In the genomic region with DNA sequence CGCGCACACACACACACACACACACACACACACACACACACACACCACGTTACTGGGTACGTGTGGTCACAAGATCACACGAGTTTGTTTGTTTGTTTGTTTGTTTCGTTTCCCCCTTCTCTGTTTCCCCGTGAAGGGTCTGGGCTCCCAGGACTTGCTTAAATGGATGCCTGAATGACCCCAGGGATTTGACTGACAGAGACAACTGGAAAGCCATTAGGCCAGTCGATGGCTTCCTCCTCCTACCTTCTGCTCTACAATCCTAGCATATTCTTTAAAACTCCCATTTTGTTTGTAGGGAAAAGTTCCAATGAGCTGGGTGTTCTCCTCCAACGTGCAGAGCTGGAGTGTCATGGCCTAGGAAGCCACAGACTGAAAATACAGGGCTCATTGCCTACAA, we compare ENCODE assay signal across 15 mouse cellular contexts. TPM values are rescaled to one million over a fixed set of nuclear protein-coding genes. Genes with fewer than 3 reads are reported as not detected.
DNase-seq lines count a peak whose midpoint lies in the region; ATAC-seq and TF ChIP-seq lines count a peak whose summit lies in the region.
"Had no signal": no experiment of that assay in that cellular context is flagged by ENCODE, and none has a peak within 500 bp of the region (broad histone marks: within the 10 kb centered on the region; RNA-seq: fewer than 3 reads in every experiment).

No protein-coding gene starts in this region.

- no peaks in the 10 kb centered on the region for H3K36me3 ChIP-seq in kidney, embryonic 15.5 days
- H3K36me3 ChIP-seq in embryonic facial prominence, embryonic 10.5 days (replicated peaks), result no peaks in the 10 kb centered on the region
- H3K36me3 ChIP-seq in limb, embryonic 14.5 days (ENCODE audit: control insufficient read depth, insufficient read depth, low read length), result no peaks in the 10 kb centered on the region
- H3K36me3 ChIP-seq: G1E; lung, embryonic 15.5 days had no signal

- peak overlapping the region; percentile 47 for H3K9ac ChIP-seq in kidney, embryonic 15.5 days
- H3K9ac ChIP-seq in limb, embryonic 14.5 days (ENCODE audit: low read depth, low read length, severe bottlenecking), result 0 out of 2 replicates have a peak overlapping the region, but pooled peaks have one; percentile 41
- H3K9ac ChIP-seq: lung, embryonic 15.5 days had no signal

- H3K9me3 ChIP-seq in kidney, embryonic 15.5 days (replicated peaks), result no peaks in the 10 kb centered on the region
- H3K9me3 ChIP-seq in embryonic facial prominence, embryonic 10.5 days, result peaks cover 3% of the 10 kb centered on the region; the same call in 1 of the 2 replicates
- no peaks in the 10 kb centered on the region for H3K9me3 ChIP-seq in limb, embryonic 14.5 days (ENCODE audit: control insufficient read depth, low read length)
- H3K9me3 ChIP-seq: lung, embryonic 15.5 days had no signal

- peak overlapping the region; percentile 84 for H3K27ac ChIP-seq in kidney, embryonic 15.5 days
- peak overlapping the region; percentile 82; the same call in 1 of the 2 replicates for H3K27ac ChIP-seq in embryonic facial prominence, embryonic 10.5 days (replicated peaks)
- H3K27ac ChIP-seq in limb, embryonic 14.5 days (replicated peaks; ENCODE audit: low read depth, low read length), result no peak overlapping the region; the same call in 1 of the 2 replicates
- H3K27ac ChIP-seq: lung, embryonic 15.5 days had no signal

- peaks cover 90% of the 10 kb centered on the region for H3K27me3 ChIP-seq in kidney, embryonic 15.5 days
- H3K27me3 ChIP-seq in embryonic facial prominence, embryonic 10.5 days (replicated peaks; ENCODE audit: low read depth, poor library complexity, severe bottlenecking), result peaks cover 100% of the 10 kb centered on the region
- peaks cover 53% of the 10 kb centered on the region for H3K27me3 ChIP-seq in limb, embryonic 14.5 days (ENCODE audit: control insufficient read depth, insufficient read depth, low read length)

- peak overlapping the region; percentile 57 for H3K4me3 ChIP-seq in kidney, embryonic 15.5 days (replicated peaks)
- peak overlapping the region; percentile 70; the same call in 1 of the 2 replicates for H3K4me3 ChIP-seq in embryonic facial prominence, embryonic 10.5 days
- H3K4me3 ChIP-seq in limb, embryonic 14.5 days (replicated peaks; ENCODE audit: low read length), result 0 out of 2 replicates have a peak overlapping the region, but pooled peaks have one; percentile 22
- H3K4me3 ChIP-seq: lung, embryonic 15.5 days had no signal

- TF ChIP-seq POLR2A in limb, embryonic 14.5 days (IDR thresholded peaks at IDR 0.05; ENCODE audit: borderline replicate concordance, extremely low read depth, insufficient read depth, insufficient read length), result no peak

- peak overlapping the region; percentile 74 for H3K4me2 ChIP-seq in kidney, embryonic 15.5 days
- H3K4me2 ChIP-seq in limb, embryonic 14.5 days (replicated peaks; ENCODE audit: low read depth, low read length, severe bottlenecking), result peak overlapping the region; percentile 40
- H3K4me2 ChIP-seq: lung, embryonic 15.5 days had no signal

- 8% methylated on average over 9 of the region's 9 CpGs for WGBS in kidney, embryonic 15.5 days
- 3% methylated on average over 9 of the region's 9 CpGs for WGBS in embryonic facial prominence, embryonic 10.5 days
- WGBS in limb, embryonic 14.5 days, result 4% methylated on average over 8 of the region's 9 CpGs

- no peak for ATAC-seq in kidney, embryonic 15.5 days (replicated peaks; ENCODE audit: low FRiP score)
- ATAC-seq in limb, embryonic 14.5 days (ENCODE audit: low FRiP score, low read depth), result no peak
- ATAC-seq: intestine, embryonic 16.5 days had no signal

- H3K4me1 ChIP-seq in kidney, embryonic 15.5 days, result peaks cover 28% of the 10 kb centered on the region
- H3K4me1 ChIP-seq in embryonic facial prominence, embryonic 10.5 days, result peaks cover 78% of the 10 kb centered on the region
- H3K4me1 ChIP-seq in limb, embryonic 14.5 days (ENCODE audit: control insufficient read depth, insufficient read depth, low read length), result peaks cover 14% of the 10 kb centered on the region; the same call in 1 of the 2 replicates

- DNase-seq in kidney, postnatal 10 days, result no peak
- peak; percentile 44 for DNase-seq in embryo, embryonic 11 days
- no peak for DNase-seq in embryonic facial prominence, embryonic 10.5 days (ENCODE audit: low spot score)
- DNase-seq in limb, embryonic 14.5 days (ENCODE audit: low spot score), result no peak
- no peak for DNase-seq in c-Kit-positive CD71-positive TER-119-positive erythroid progenitor cells, embryonic 14.5 days (ENCODE audit: low spot score)
- DNase-seq in ovary, adult 18-20 months (ENCODE audit: low spot score), result no peak
- DNase-seq: cerebellum, adult 11-12 months; spleen, adult 18-20 months had no signal

RNA-seq across cellular contexts. Expression of a gene that starts 5.0 kb away (rescaled TPM):
- 16.9 and 18.9 TPM in 2 replicates for polyA plus RNA-seq in kidney, embryonic 15.5 days (2015; fragmentation: Nextera tagmentation; extraction: Ambion mirVana)
- polyA plus RNA-seq in embryonic facial prominence, embryonic 10.5 days (2016; fragmentation: Nextera tagmentation; extraction: Ambion mirVana), result 10.1 and 15.6 TPM in 2 replicates
- polyA plus RNA-seq in limb, embryonic 14.5 days (2012; rRNA removed), result 30.0 and 47.7 TPM in 2 replicates
- 7.7 and 14.6 TPM in 2 replicates for polyA plus RNA-seq in limb, embryonic 14.5 days (2014; fragmentation: Nextera tagmentation; extraction: Ambion mirVana)
- polyA plus RNA-seq: G1E; gonadal fat pad, adult 2 months; liver, adult 2 months; neural tube, embryonic 14.5 days had no signal
